Mouse (Mus musculus): ENCODE measurements around the gene Ctcfl.

DNA sequence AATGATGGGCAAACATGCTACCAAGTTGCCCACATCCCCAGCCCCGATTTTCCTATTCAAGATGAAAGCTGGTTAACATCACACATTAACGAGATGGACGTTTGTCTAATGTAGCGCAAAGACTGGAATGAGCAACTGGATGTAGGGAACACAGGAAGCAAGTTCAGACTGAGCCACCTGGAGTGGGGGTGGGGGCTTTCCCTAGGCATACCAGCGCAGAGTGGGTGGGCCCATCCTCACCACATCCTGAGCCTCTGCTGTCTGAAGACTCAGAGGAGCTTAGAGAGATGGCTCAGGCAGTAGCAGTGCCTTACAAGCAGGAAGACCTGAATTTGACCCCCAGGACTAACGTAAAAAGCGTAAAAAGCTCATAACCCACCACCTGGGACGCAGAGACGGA is 33.6 kb downstream of the Ctcfl start:
- no peak for TF ChIP-seq POLR2A (IDR thresholded peaks at IDR 0.05; ENCODE audit: borderline replicate concordance, insufficient read depth, low read length)
- TF ChIP-seq CTCF (IDR thresholded peaks at IDR 0.05; ENCODE audit: borderline replicate concordance, insufficient read depth, low read depth, low read length): no peak

All from cerebellum, adult 2 months (tissue).